Mouse (Mus musculus) midbrain, embryonic 16.5 days (tissue): ENCODE data around the gene Gtpbp8. TPM values are rescaled to one million over a fixed set of nuclear protein-coding genes. Genes with fewer than 3 reads are reported as not detected.
A peak's percentile ranks its signal among the peaks of the same experiment; 100 is the strongest.

ENCODE experiments used
- ATAC-seq: fragments of 200-750 bp; cut with Nextera tagmentation; 2 replicates; pipeline ENCODE4 v1.8.0; 2017; ENCODE audit warnings: moderate TSS enrichment
- H3K27ac ChIP-seq: fragments of 300-500 bp; sonication (generic); 2 replicates; pipeline ENCODE4 v1.5.1; 2014; ENCODE audit warnings: mild to moderate bottlenecking, low read length, mixed read lengths
- H3K27me3 ChIP-seq: fragments of 300-500 bp; sonication (generic); 2 replicates; pipeline ENCODE4 v1.6.1; 2014; ENCODE audit warnings: low read depth, low read length, mixed read lengths; ENCODE audit not compliant: control insufficient read depth, insufficient read depth
- H3K36me3 ChIP-seq: fragments of 300-500 bp; sonication (generic); 2 replicates; pipeline ENCODE4 v1.6.1; 2014; ENCODE audit warnings: mild to moderate bottlenecking, low read length, moderate library complexity, mixed read lengths; ENCODE audit not compliant: control insufficient read depth, insufficient read depth
- H3K4me1 ChIP-seq: fragments of 300-500 bp; sonication (generic); 2 replicates; pipeline ENCODE4 v1.6.1; 2014; ENCODE audit warnings: mild to moderate bottlenecking, low read length, mixed read lengths; ENCODE audit not compliant: control insufficient read depth, insufficient read depth
- H3K4me2 ChIP-seq: fragments of 300-500 bp; sonication (generic); 2 replicates; pipeline ENCODE4 v1.6.1; 2014; ENCODE audit warnings: mild to moderate bottlenecking, low read length, mixed read lengths
- H3K4me3 ChIP-seq: fragments of 300-500 bp; sonication (generic); 2 replicates; pipeline ENCODE4 v1.5.1; 2014; ENCODE audit warnings: low read depth, mild to moderate bottlenecking, low read length, moderate library complexity, mixed read lengths
- H3K9ac ChIP-seq: fragments of 300-500 bp; sonication (generic); 2 replicates; pipeline ENCODE4 v1.6.1; 2014; ENCODE audit warnings: low read depth, low read length, mixed read lengths
- H3K9me3 ChIP-seq: fragments of 300-500 bp; sonication (generic); replicated peaks from 2 replicates; pipeline ENCODE4 v1.6.1; 2014; ENCODE audit warnings: mild to moderate bottlenecking, low read length, mixed read lengths; ENCODE audit not compliant: control insufficient read depth, poor library complexity, severe bottlenecking
- WGBS: fragments of 180-500 bp; shearing (Covaris S2); extraction: QIAGEN DNeasy Blood & Tissue Kit; methylation state at CpG from one replicate; pipeline ENCODE4 v1.1.7; 2014; 5-methylcytosine and 5-hydroxymethylcytosine counted together
- polyA plus RNA-seq: library from polyadenylated mRNA; unstranded; fragments of >200 nt; fragmentation: Nextera tagmentation; extraction: Ambion mirVana; gene quantifications from 2 replicates; pipeline ENCODE4 v1.2.1, GENCODE M21; 2015

Gene Gtpbp8
- polyA plus RNA-seq, 1 experiment from 2014 or later: 40.5 TPM

- Histone ChIP-seq H3K4me1 (no peaks in the 10 kb centered on the region), H3K4me3 (no peak overlapping the region), H3K9me3 (no peaks in the 10 kb centered on the region), H3K36me3 (no peaks in the 10 kb centered on the region), H3K9ac (no peak overlapping the region), H3K27me3 (no peaks in the 10 kb centered on the region), H3K27ac (no peak overlapping the region), H3K4me2 (no peak overlapping the region)
- ATAC-seq: no peak
- WGBS: 61% methylated on average over 2 of the region's 2 CpGs
Observed at GRCm38 (mm10) chr16:44767967-44768366, 21.8 kb upstream of the Gtpbp8 start.

- no peak for ATAC-seq
- no peak overlapping the region for H3K4me2 ChIP-seq
- no peaks in the 10 kb centered on the region for H3K4me1 ChIP-seq
- H3K9ac ChIP-seq: no peak overlapping the region
- WGBS: 87% methylated on average over 7 of the region's 7 CpGs
- H3K36me3 ChIP-seq: no peaks in the 10 kb centered on the region
- no peaks in the 10 kb centered on the region for H3K27me3 ChIP-seq
- no peaks in the 10 kb centered on the region for H3K9me3 ChIP-seq
- no peak overlapping the region for H3K27ac ChIP-seq
- H3K4me3 ChIP-seq: no peak overlapping the region
Observed at GRCm38 (mm10) chr16:44767506-44767905, 21.3 kb upstream of the Gtpbp8 start.

GRCm38 (mm10) chr16:44766320-44766892, 20.2 kb upstream of the Gtpbp8 start:
- Histone ChIP-seq H3K4me2 (no peak overlapping the region), H3K27me3 (no peaks in the 10 kb centered on the region), H3K4me3 (no peak overlapping the region), H3K27ac (no peak overlapping the region), H3K4me1 (no peaks in the 10 kb centered on the region), H3K9me3 (no peaks in the 10 kb centered on the region), H3K9ac (no peak overlapping the region), H3K36me3 (no peaks in the 10 kb centered on the region)
- WGBS: 90% methylated on average over 9 of the region's 9 CpGs
- ATAC-seq: no peak

DNA sequence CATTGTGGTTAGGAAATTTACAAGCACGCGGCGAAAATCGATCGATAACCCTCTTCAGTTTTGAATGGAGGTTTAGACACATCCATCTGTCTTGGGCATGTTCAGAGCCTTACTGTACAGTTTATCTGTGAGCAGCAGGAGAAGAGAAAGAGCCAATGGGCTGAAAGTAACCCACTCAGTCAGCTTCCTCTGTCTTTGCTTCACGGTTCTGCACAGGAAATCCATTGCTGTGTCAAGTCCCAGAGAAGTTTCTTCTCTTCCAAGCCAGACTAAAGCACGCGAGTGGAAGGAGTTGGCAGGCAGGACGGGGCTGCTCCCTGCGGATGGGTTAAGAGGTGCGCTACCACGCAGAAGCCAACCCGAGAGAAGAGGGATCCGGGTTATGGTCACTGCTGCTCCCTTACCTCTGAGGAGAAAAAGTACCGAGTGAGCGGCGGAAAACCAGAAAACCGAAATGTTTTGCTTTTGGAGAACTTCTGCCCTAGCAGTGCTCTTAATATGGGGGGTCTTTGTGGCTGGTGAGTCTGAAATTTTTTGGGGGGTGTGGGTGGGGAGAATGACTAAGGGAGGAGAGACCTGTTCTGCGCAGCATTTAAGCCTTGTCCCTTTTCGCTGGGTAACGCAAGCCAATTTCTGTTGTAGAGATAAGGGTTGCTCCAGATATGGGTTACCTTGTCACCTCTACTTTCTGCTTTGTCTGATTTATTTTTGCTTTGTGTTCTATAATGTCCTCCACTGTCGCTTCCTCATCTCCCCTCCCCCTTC, 19.6 kb upstream of the Gtpbp8 start, which contains the start of gene Cd200r1:
Cd200r1 (plus strand) TSS at position 182 of the 765 bp plus-strand sequence.
- Histone ChIP-seq H3K36me3 (no peaks in the 10 kb centered on the region), H3K9ac (no peak within 1 kb of the TSS), H3K27ac (no peak within 1 kb of the TSS), H3K4me2 (no peak within 1 kb of the TSS), H3K4me3 (no peak within 1 kb of the TSS), H3K27me3 (no peaks in the 10 kb centered on the region), H3K4me1 (no peaks in the 10 kb centered on the region), H3K9me3 (no peaks in the 10 kb centered on the region)
- ATAC-seq: no peak
- 87% methylated on average over 22 of the region's 22 CpGs for WGBS

- no peak overlapping the region for H3K4me3 ChIP-seq
- no peaks in the 10 kb centered on the region for H3K9me3 ChIP-seq
- H3K27me3 ChIP-seq: no peaks in the 10 kb centered on the region
- H3K9ac ChIP-seq: no peak overlapping the region
- WGBS: 73% methylated on average over 1 of the region's 1 CpGs
- no peak overlapping the region for H3K4me2 ChIP-seq
- no peak overlapping the region for H3K27ac ChIP-seq
- no peak for ATAC-seq
- no peaks in the 10 kb centered on the region for H3K36me3 ChIP-seq
- H3K4me1 ChIP-seq: no peaks in the 10 kb centered on the region
Observed at GRCm38 (mm10) chr16:44761811-44762210, 15.6 kb upstream of the Gtpbp8 start.

DNA sequence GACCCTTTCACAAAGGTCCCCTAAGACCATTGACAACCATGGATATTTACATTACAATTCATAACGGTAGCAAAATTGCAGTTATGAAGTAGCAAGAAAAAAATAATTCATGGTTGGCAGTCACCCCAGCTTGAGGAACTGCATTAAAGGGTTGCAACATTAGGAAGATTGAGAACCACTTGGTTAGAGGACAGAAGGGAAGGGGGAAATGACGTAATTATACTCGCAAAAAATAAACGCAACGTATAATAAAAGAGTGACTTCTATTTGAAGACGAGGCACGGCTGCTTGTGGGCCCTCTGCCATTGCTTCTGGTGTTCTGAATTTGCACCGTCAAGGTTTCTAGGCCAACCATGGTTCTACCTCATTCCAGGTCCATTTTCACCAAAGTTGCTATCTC, 11.5 kb upstream of the Gtpbp8 start:
- WGBS: 88% methylated on average over 8 of the region's 8 CpGs
- no peak overlapping the region for H3K4me3 ChIP-seq
- ATAC-seq: no peak
- no peak overlapping the region for H3K27ac ChIP-seq
- H3K4me2 ChIP-seq: no peak overlapping the region
- H3K4me1 ChIP-seq: no peaks in the 10 kb centered on the region
- no peaks in the 10 kb centered on the region for H3K36me3 ChIP-seq
- no peaks in the 10 kb centered on the region for H3K9me3 ChIP-seq
- H3K27me3 ChIP-seq: no peaks in the 10 kb centered on the region
- no peak overlapping the region for H3K9ac ChIP-seq

GRCm38 (mm10) chr16:44748007-44748406, 1.8 kb upstream of the Gtpbp8 start:
- Histone ChIP-seq H3K27ac (no peak overlapping the region), H3K4me3 (no peak overlapping the region), H3K36me3 (no peaks in the 10 kb centered on the region), H3K9ac (no peak overlapping the region), H3K27me3 (no peaks in the 10 kb centered on the region), H3K4me2 (no peak overlapping the region), H3K9me3 (no peaks in the 10 kb centered on the region), H3K4me1 (peaks cover 13% of the 10 kb centered on the region)
- no peak for ATAC-seq
- 70% methylated on average over 3 of the region's 3 CpGs for WGBS

GRCm38 (mm10) chr16:44745471-44745865, 695 bp downstream of the Gtpbp8 start:
- peak overlapping the region; percentile 68 for H3K4me3 ChIP-seq
- peak overlapping the region; percentile 91 for H3K27ac ChIP-seq
- H3K4me1 ChIP-seq: peaks cover 13% of the 10 kb centered on the region
- peak overlapping the region; percentile 78 for H3K9ac ChIP-seq
- H3K27me3 ChIP-seq: no peaks in the 10 kb centered on the region
- 5% methylated on average over 14 of the region's 14 CpGs for WGBS
- no peaks in the 10 kb centered on the region for H3K9me3 ChIP-seq
- peaks cover 3% of the 10 kb centered on the region; the same call in 1 of the 2 replicates for H3K36me3 ChIP-seq
- peak; percentile 55; the same call in 1 of the 2 replicates for ATAC-seq
- peak overlapping the region; percentile 84 for H3K4me2 ChIP-seq

DNA sequence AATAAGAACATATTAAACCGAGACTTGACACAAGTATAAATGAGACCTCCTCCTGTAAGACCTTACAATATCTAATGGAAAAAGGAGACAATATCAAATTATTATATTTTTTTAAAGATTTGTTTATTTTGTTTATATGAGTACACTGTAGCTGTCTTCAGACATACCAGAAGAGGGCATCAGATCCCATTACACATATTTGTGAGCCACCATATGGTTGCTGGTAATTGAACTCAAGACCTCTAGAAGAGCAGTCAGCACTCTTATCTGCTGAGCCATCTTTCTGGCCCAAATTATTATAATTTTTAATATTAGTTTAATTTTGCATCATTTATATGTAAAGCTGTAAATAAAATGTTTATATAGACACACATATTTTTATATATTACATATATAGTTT, 3.4 kb downstream of the Gtpbp8 start:
- WGBS: 93% methylated on average over 1 of the region's 1 CpGs
- no peak overlapping the region for H3K4me2 ChIP-seq

More for the DNA sequence above, 3.4 kb downstream of the Gtpbp8 start:
- Histone ChIP-seq H3K27ac (no peak overlapping the region), H3K9me3 (no peaks in the 10 kb centered on the region), H3K9ac (no peak overlapping the region), H3K4me3 (no peak overlapping the region), H3K4me1 (peaks cover 13% of the 10 kb centered on the region), H3K27me3 (no peaks in the 10 kb centered on the region), H3K36me3 (peaks cover 12% of the 10 kb centered on the region)
- no peak for ATAC-seq
